Mouse (Mus musculus) midbrain, embryonic 16.5 days (tissue): Measurements from ENCODE around the gene Arl5a. TPM values are rescaled to one million over a fixed set of nuclear protein-coding genes. Genes with fewer than 3 reads are reported as not detected.

Experiments used
- ATAC-seq: fragments of 200-750 bp; cut with Nextera tagmentation; 2 replicates; pipeline ENCODE4 v1.8.0; 2017; ENCODE audit warnings: moderate TSS enrichment
- H3K27ac ChIP-seq: fragments of 300-500 bp; sonication (generic); 2 replicates; pipeline ENCODE4 v1.5.1; 2014; ENCODE audit warnings: mild to moderate bottlenecking, low read length, mixed read lengths
- H3K27me3 ChIP-seq: fragments of 300-500 bp; sonication (generic); 2 replicates; pipeline ENCODE4 v1.6.1; 2014; ENCODE audit warnings: low read depth, low read length, mixed read lengths; ENCODE audit not compliant: control insufficient read depth, insufficient read depth
- H3K36me3 ChIP-seq: fragments of 300-500 bp; sonication (generic); 2 replicates; pipeline ENCODE4 v1.6.1; 2014; ENCODE audit warnings: mild to moderate bottlenecking, low read length, moderate library complexity, mixed read lengths; ENCODE audit not compliant: control insufficient read depth, insufficient read depth
- H3K4me1 ChIP-seq: fragments of 300-500 bp; sonication (generic); 2 replicates; pipeline ENCODE4 v1.6.1; 2014; ENCODE audit warnings: mild to moderate bottlenecking, low read length, mixed read lengths; ENCODE audit not compliant: control insufficient read depth, insufficient read depth
- H3K4me2 ChIP-seq: fragments of 300-500 bp; sonication (generic); 2 replicates; pipeline ENCODE4 v1.6.1; 2014; ENCODE audit warnings: mild to moderate bottlenecking, low read length, mixed read lengths
- H3K4me3 ChIP-seq: fragments of 300-500 bp; sonication (generic); 2 replicates; pipeline ENCODE4 v1.5.1; 2014; ENCODE audit warnings: low read depth, mild to moderate bottlenecking, low read length, moderate library complexity, mixed read lengths
- H3K9ac ChIP-seq: fragments of 300-500 bp; sonication (generic); 2 replicates; pipeline ENCODE4 v1.6.1; 2014; ENCODE audit warnings: low read depth, low read length, mixed read lengths
- H3K9me3 ChIP-seq: fragments of 300-500 bp; sonication (generic); replicated peaks from 2 replicates; pipeline ENCODE4 v1.6.1; 2014; ENCODE audit warnings: mild to moderate bottlenecking, low read length, mixed read lengths; ENCODE audit not compliant: control insufficient read depth, poor library complexity, severe bottlenecking
- WGBS: fragments of 180-500 bp; shearing (Covaris S2); extraction: QIAGEN DNeasy Blood & Tissue Kit; methylation state at CpG from one replicate; pipeline ENCODE4 v1.1.7; 2014; 5-methylcytosine and 5-hydroxymethylcytosine counted together
- polyA plus RNA-seq: library from polyadenylated mRNA; unstranded; fragments of >200 nt; fragmentation: Nextera tagmentation; extraction: Ambion mirVana; gene quantifications from 2 replicates; pipeline ENCODE4 v1.2.1, GENCODE M21; 2015

Arl5a gene
- polyA plus RNA-seq, 1 experiment from 2014 or later, result 38.5 TPM

DNA sequence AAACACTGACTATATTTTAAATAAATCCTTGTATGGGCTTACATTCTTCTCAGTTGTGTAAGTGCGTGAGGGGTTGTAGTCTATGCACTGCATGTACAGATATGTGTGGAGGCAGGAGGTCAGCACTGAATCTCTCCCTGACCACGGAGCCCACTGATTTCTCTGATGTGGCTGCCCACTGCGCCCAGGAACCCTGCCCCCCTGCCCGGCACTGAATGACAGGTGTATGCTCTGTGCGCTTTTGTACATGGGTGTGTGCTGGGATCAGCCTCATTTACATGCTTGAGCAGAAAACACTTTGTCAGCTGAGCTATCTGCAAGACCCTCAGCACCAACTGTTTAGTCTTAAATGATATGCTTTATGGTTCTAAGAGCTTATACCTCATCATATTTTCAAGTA, 19.5 kb downstream of the Arl5a start:
- no peak for ATAC-seq
- peaks cover 56% of the 10 kb centered on the region for H3K36me3 ChIP-seq
- no peak overlapping the region for H3K27ac ChIP-seq
- WGBS, result 96% methylated on average over 5 of the region's 5 CpGs
- H3K4me1 ChIP-seq, result no peaks in the 10 kb centered on the region
- H3K4me3 ChIP-seq, result no peak overlapping the region
- H3K4me2 ChIP-seq, result no peak overlapping the region
- no peak overlapping the region for H3K9ac ChIP-seq
- no peaks in the 10 kb centered on the region for H3K27me3 ChIP-seq
- H3K9me3 ChIP-seq, result peaks cover 13% of the 10 kb centered on the region

- no peaks in the 10 kb centered on the region for H3K9me3 ChIP-seq
- no peaks in the 10 kb centered on the region for H3K27me3 ChIP-seq
- WGBS, result 86% methylated on average over 5 of the region's 5 CpGs
- no peak overlapping the region for H3K9ac ChIP-seq
- ATAC-seq, result no peak
- no peaks in the 10 kb centered on the region for H3K4me1 ChIP-seq
- no peaks in the 10 kb centered on the region for H3K36me3 ChIP-seq
- H3K4me3 ChIP-seq, result no peak overlapping the region
- H3K27ac ChIP-seq, result no peak overlapping the region
- no peak overlapping the region for H3K4me2 ChIP-seq
These were observed 30.2 kb downstream of the Arl5a start for GRCm38 (mm10) chr2:52394529-52394928.

- no peaks in the 10 kb centered on the region for H3K4me1 ChIP-seq
- H3K27ac ChIP-seq, result no peak overlapping the region
- no peaks in the 10 kb centered on the region for H3K27me3 ChIP-seq
- no peak for ATAC-seq
- H3K4me3 ChIP-seq, result no peak overlapping the region
- WGBS, result 75% methylated on average over 2 of the region's 2 CpGs
- H3K36me3 ChIP-seq, result no peaks in the 10 kb centered on the region
- H3K4me2 ChIP-seq, result no peak overlapping the region
- no peak overlapping the region for H3K9ac ChIP-seq
- no peaks in the 10 kb centered on the region for H3K9me3 ChIP-seq
These were observed 34.2 kb downstream of the Arl5a start for GRCm38 (mm10) chr2:52390415-52390975.

DNA sequence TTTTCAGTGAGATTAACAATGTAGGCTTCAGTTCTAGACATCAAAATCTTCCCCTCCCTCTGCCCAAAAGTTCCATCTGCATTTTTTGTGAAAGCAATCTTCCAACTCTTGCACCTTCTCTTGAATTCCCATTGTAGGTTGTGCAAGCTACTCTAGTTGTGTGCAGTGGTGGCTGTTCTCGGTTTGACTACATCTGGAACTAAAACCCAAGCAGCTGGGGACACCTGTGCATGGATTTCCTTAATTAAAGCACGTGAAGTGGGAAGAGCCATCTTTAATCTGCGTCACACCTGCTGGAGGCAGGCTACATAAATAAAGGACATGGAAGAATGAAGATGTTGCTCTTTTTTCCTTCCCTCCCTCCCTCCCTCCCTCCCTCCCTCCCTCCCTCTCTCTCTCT, 34.7 kb downstream of the Arl5a start:
- no peak for ATAC-seq
- Histone ChIP-seq H3K4me1 (no peaks in the 10 kb centered on the region), H3K4me2 (no peak overlapping the region), H3K36me3 (no peaks in the 10 kb centered on the region), H3K27me3 (no peaks in the 10 kb centered on the region), H3K4me3 (no peak overlapping the region), H3K9ac (no peak overlapping the region), H3K27ac (no peak overlapping the region), H3K9me3 (no peaks in the 10 kb centered on the region)
- 75% methylated on average over 3 of the region's 3 CpGs for WGBS

GRCm38 (mm10) chr2:52386451-52386850, 38.2 kb downstream of the Arl5a start:
- Histone ChIP-seq H3K9me3 (no peaks in the 10 kb centered on the region), H3K36me3 (no peaks in the 10 kb centered on the region), H3K27me3 (no peaks in the 10 kb centered on the region), H3K4me2 (no peak overlapping the region), H3K27ac (no peak overlapping the region), H3K4me3 (no peak overlapping the region), H3K4me1 (no peaks in the 10 kb centered on the region), H3K9ac (no peak overlapping the region)
- no peak for ATAC-seq
- 95% methylated on average over 6 of the region's 6 CpGs for WGBS

DNA sequence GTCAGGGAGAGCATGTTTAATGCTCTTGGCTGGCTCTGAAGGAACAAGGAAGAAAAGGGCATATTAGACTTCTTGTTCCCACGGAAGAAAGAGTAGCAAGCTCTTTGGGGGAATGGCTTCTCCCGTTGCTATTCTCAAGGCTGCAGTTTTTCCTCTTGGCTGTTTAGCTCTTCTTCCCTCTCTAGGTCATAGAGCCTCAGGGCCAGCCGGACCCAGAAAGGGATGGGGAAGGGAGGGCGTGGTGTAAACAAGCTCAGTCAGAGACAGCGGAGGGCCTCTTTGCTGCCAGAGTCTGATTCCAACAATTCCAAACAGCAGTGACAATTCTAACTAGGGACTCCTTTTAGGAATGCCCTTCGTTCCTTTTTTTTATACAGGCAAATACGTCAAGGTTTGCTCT, 38.7 kb downstream of the Arl5a start:
- no peak for ATAC-seq
- WGBS, result 61% methylated on average over 7 of the region's 7 CpGs
- Histone ChIP-seq H3K9ac (no peak overlapping the region), H3K9me3 (no peaks in the 10 kb centered on the region), H3K27me3 (no peaks in the 10 kb centered on the region), H3K4me3 (no peak overlapping the region), H3K4me2 (no peak overlapping the region), H3K36me3 (no peaks in the 10 kb centered on the region), H3K4me1 (no peaks in the 10 kb centered on the region), H3K27ac (no peak overlapping the region)

DNA sequence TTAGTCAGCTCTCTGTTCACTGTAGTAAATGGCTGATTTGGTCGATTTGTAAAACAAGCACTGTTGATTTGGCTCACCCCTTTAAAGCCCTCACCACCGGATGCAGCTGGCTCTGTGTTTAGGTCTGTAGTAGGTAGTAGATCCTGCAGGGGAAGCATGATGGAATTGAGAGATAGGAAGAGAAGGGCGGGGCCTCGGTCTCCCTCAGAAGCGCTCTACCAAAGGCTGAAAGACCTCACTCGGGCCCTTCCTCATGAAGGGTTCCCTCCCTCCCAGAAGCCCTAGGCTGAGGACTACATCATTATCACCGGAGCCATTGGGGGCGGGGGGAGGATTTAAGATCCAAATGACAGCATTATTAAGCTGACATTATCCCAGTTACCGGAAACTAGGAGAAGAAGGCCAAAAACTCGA, 45.8 kb downstream of the Arl5a start:
- Histone ChIP-seq H3K9me3 (no peaks in the 10 kb centered on the region), H3K27ac (no peak overlapping the region), H3K4me3 (no peak overlapping the region), H3K9ac (no peak overlapping the region), H3K27me3 (no peaks in the 10 kb centered on the region), H3K36me3 (no peaks in the 10 kb centered on the region), H3K4me1 (no peaks in the 10 kb centered on the region), H3K4me2 (no peak overlapping the region)
- ATAC-seq, result no peak
- WGBS, result 80% methylated on average over 10 of the region's 10 CpGs

GRCm38 (mm10) chr2:52378448-52378804, 46.3 kb downstream of the Arl5a start, which contains the start of gene Neb:
Gene Neb (minus strand): TSS chr2:52378474.
- H3K27ac ChIP-seq, result no peak within 1 kb of the TSS
- ATAC-seq, result no peak
- no peak within 1 kb of the TSS for H3K4me2 ChIP-seq
- WGBS, result 58% methylated on average over 7 of the region's 7 CpGs
- H3K9ac ChIP-seq, result no peak within 1 kb of the TSS
- no peak within 1 kb of the TSS for H3K4me3 ChIP-seq
- no peaks in the 10 kb centered on the region for H3K36me3 ChIP-seq
- H3K9me3 ChIP-seq, result no peaks in the 10 kb centered on the region
- H3K27me3 ChIP-seq, result no peaks in the 10 kb centered on the region
- no peaks in the 10 kb centered on the region for H3K4me1 ChIP-seq

DNA sequence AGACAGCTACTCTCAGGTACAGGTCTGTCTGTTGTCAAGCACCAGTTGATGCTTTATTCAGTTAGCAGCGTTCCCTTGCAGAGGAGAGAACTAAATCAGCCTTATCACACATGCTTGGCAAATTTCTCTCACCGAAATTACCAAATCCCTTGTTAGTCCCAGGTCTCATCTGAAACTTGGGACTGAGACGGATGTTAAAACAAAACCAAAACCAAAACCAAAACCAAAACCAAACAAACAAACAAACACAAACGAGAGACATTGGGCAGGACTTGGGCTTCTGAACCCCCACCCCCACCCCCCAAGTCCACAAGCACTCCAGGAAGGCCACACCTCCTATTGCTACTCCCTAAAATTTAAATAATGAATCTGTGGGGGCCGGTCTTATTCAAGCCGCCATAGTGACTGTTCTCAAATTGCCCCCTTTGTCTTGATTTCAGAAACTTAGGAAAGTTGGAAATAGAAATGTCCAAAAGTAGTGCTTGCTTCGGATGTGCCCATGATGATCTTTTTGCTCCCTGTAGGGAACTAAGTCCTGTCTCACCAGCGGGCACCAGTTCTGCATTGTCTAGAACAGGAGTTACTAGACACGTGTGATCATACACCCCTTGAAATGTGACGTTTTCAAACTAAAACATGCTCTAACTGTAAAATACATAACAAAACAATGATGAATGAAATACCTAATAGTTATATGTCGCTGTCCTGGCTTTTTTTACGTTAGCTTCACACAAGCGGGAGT, 46.8 kb downstream of the Arl5a start:
- Histone ChIP-seq H3K27ac (no peak overlapping the region), H3K9me3 (no peaks in the 10 kb centered on the region), H3K4me3 (no peak overlapping the region), H3K4me2 (no peak overlapping the region), H3K9ac (no peak overlapping the region), H3K4me1 (no peaks in the 10 kb centered on the region), H3K27me3 (no peaks in the 10 kb centered on the region), H3K36me3 (no peaks in the 10 kb centered on the region)
- 52% methylated on average over 13 of the region's 13 CpGs for WGBS
- ATAC-seq, result no peak
